Mouse (Mus musculus) spleen, postnatal 10 days (tissue): ENCODE measurements at regions not wholly inside any gene's neighbourhood (a gene's known extent, or its start where the extent isn't known, plus 50 kb on each side); places are given as distances from the start of the nearest gene placed in this dataset.

Source experiments
- DNase-seq, 2 experiments: peaks; one replicate each; pipeline ENCODE4 v3.0.0; 2021 to 2022; ENCODE audit warnings: low spot score in 2 of 2

DNA sequence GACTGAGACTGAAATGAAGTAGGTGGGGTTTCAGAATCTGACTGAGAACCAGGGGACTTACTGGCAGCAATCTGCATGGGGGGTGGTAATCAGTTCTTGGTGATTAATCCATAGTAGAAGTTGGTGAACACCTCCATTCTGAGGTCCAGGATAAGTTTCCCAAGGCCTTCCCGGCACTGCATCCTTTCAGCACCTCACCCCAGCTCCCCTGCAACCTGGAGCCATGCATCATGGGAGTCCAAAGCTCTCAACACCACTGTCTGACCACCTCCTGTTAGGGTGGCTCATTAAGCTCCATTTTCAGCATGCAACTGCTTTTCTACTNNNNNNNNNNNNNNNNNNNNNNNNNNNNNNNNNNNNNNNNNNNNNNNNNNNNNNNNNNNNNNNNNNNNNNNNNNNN, 157.0 kb downstream of the Cyp26b1 start:
- no peak for DNase-seq

GRCm38 (mm10) chr6:84434532-84434931, 159.2 kb downstream of the Cyp26b1 start:
- DNase-seq: no peak

- no peak for DNase-seq
These were observed 162.1 kb downstream of the Cyp26b1 start for GRCm38 (mm10) chr6:84431622-84431955.

- DNase-seq: no peak
These were observed 162.6 kb downstream of the Cyp26b1 start for GRCm38 (mm10) chr6:84430925-84431621.

- no peak for DNase-seq
These were observed 163.6 kb downstream of the Cyp26b1 start for GRCm38 (mm10) chr6:84430146-84430545.

DNA sequence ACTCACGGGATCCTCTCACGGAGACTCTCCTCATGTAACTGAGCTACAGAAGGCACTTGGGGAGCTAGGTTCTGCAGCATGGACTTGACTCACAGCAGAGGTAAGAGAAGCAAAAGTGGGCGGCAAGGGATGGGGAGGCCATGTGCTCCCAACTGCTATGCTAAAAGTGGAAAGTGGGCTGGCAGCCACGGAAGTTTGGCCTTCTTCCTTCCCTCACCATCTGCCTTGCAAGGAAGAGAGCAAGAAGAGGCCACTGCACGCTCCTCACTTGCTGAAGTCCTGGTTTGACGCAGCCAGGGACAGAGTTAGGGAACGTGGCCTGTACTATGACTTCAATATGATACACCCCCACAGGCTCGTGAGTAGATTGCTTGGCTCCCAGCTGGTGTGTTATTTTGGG, 164.5 kb downstream of the Cyp26b1 start:
- DNase-seq: no peak

GRCm38 (mm10) chr6:84426691-84427090, 167.0 kb downstream of the Cyp26b1 start:
- no peak for DNase-seq

DNA sequence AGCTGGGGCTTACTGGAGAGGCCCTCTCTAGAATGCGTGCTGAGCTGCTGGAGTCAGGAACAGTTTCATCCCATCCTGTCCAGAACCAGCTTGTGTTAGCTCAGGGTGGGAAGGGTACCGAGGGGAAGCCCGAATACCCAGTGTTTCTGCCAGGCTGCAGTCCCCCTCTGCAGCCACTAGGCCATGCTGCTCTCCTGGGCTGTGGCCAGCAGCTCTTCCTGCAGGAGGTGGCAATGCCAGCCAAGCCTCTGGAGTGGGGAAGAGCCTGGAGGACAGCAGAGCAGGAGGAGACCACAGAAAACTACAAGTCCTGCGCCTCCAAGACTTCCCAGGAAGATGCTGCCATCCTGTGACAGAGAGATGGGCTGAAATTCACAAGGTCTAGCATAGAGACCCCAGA, 167.9 kb downstream of the Cyp26b1 start:
- no peak for DNase-seq

GRCm38 (mm10) chr6:84422946-84423345, 170.8 kb downstream of the Cyp26b1 start:
- no peak for DNase-seq

GRCm38 (mm10) chr6:84419691-84420090, 174.0 kb downstream of the Cyp26b1 start:
- no peak for DNase-seq

- no peak for DNase-seq
These were observed 174.4 kb downstream of the Cyp26b1 start for GRCm38 (mm10) chr6:84419281-84419680.

DNA sequence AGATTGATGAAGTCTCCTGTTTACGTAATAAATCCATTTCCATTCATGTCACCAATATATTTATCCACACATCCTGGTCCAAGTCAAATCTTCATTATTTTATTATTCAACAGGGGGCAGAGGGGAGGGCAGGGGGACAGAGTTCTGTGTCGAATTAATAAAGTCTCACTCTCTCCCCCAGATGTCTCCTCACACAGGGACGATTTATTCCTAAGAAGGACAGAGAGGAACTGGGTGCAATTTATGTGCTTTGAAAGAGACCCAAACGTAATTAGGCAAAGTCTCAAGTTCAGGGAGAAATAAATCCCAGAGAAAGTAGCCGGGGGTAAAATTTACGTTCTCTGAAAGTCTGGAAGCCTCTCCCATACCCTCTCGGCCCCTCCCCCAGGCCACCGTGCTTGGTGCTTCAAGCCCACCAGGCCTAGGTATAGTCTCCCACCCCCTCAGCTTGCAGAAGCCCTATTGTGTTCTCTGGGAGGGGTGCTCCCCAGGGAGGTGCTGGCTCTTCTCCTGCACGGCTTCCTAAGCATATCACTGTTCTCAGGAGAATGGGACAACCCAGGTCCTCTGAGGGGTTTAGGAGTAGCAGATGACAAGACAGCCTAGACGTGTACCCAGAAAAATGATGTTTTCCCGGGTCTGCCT, 176.6 kb downstream of the Cyp26b1 start:
- no peak for DNase-seq

DNA sequence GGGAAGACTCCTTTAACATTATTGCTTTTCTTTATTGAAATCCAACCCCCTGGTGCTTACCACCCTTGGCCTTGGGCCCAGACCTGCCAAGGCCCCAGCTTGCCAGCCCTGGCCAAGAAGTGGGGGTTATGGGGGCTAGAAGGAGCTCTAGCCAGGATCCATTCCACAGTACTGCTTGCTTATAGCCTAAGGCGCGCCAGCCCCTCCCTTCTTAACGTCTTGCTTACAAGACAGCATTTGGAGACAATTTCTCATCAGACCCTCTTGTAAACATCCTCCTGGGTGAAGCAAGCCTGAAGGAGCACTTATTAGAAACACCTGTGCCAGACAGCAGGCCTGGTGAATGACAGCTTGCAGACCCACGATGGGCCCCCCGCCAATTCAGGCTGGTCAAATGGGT, 179.3 kb downstream of the Cyp26b1 start:
- no peak for DNase-seq

DNA sequence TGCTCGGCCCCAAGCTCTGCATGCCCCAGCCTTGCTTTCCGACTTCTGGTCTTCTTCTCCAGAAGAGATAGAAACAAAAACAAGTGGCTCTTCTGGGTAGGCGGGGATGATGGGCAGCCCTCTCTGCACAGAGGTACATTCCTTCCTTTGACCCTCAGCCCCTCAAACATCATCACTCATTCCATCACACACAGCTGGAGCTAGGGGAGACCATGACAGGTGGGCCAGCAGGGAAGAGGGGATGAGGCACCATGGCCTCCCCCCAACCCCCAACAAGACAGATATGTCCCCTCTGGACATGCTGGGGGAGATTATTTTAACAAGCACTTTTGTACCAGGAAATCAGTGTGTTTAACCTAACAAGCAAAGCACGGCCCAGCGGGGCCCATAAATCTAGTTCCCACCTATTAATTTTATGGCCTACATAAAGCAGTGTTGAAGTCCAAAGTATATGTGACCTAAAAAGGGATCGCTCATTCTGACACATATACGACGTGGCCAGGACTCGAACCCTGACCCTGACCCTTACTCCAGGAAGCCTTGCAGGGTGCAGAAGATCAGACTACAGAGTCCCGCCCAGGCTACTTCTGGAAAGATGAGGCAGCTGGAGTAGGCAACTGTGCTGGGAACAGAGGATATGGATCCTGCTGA, 183.7 kb downstream of the Cyp26b1 start:
- no peak for DNase-seq

- no peak for DNase-seq
These were observed 185.2 kb downstream of the Cyp26b1 start for GRCm38 (mm10) chr6:84408513-84408912.

DNA sequence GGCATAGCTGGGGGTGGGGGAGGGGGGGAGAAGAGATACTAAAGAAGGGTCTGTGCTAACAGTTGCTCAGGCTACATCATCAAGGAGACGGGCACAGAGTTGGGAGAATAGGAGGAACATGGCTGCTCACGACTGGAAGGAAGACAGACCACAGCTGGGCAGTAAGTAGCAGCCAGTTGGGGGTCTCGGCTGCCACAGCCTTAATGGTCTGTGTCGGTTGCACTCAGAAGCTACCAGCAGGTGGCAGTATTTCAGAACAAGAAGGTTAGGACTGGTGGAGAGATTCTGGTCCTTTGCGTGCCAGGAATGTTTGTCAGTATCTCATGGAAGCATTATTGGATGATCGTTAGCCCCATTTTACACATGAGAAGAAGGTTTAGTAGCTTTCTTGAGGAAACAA, 185.9 kb downstream of the Cyp26b1 start:
- peak in 1 of 2 experiments; percentile 50 for DNase-seq

- no peak for DNase-seq
These were observed 189.0 kb downstream of the Cyp26b1 start for GRCm38 (mm10) chr6:84404695-84405094.

DNA sequence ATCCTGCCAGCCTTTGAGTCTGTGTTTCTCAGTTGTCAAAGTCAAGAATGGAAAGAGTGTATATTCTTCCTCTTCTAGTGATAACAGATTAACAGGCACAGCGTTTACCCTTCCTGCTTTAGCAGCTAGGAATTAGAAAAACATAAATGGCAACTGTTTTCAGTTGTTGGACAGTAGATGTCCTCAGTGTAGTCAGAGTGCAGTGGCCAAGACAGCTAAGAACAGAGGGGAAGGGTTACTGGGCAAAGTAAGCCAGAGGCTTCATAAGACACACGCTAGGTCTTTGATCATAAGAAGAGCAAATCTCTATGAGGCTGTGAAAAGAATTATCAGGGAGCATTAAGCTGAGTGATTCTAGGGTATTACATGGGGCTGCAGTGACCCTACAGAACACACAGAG, 191.3 kb downstream of the Cyp26b1 start:
- no peak for DNase-seq

- no peak for DNase-seq
These were observed 199.1 kb downstream of the Cyp26b1 start for GRCm38 (mm10) chr6:84394496-84395090.

DNA sequence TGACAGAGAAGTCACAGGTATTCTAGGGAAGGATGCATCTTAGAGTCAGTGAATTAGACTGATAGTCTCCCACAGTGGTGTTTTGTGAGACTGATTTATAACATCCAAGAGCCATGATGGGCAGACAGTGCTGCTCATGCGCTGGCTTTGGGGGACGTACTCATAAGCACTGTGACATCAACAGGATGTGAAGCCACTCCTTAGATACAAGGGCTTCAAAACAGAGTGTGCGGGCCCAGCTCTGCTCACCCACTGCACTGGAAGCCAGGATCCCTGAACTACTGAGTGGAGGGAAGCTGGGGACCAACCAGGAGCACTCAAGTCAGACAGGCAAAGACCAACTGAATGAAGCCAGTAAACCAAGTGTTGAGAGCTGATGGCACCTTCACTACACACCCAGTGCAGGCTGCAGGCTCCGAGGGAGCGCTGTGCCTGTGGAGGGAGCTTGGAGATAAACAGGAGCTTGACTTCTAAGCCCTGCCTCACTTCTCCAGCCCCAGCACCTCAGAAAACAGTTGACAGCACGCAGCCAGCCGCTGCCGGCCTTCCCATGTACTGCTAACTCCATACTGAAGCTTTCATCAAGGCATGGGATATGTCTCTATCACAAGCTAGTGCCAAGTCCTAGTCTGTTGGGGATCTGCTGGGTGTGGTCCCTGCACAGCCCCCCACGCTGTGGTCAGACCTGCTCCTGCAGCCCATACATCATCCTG, 200.0 kb downstream of the Cyp26b1 start:
- DNase-seq: no peak

- DNase-seq: no peak
These were observed 200.8 kb downstream of the Cyp26b1 start for GRCm38 (mm10) chr6:84392752-84393511.
